Mouse (Mus musculus): ENCODE data around the gene Sass6. TPM values are rescaled to one million over a fixed set of nuclear protein-coding genes. Genes with fewer than 3 reads are reported as not detected.
"Not testable (repeated sequence)": the region's sequence is repeated elsewhere in the genome, so short reads cannot be mapped to it uniquely, and the experiment has no call there.

Sass6 gene
- total RNA-seq, 1 experiment from 2014 or later, result 4.7 TPM

DNA sequence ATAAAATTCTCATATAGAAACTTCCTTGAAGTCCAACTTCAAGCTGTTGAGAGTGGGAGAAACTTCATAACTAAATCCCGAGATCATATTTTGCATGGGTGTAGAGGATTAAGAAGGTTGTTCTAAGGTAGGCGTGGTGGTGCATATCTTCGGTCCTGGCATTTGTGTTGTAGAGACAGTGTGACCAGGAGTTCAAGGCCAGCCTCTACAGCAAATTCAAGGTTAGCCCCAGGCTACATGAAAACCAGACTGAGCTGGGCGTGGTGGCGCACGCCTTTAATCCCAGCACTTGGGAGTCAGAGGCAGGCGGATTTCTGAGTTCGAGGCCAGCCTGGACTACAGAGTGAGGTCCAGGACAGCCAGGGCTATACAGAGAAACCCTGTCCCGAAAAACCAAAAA lies 69.5 kb downstream of the Sass6 start:
- not testable (repeated sequence) for DNase-seq

Other genes with a start within 250 kb of the Sass6 start
- 14.3 and 18.3 TPM in 2 replicates for gene Cdc14a, start 170.9 kb upstream of the Sass6 start, total RNA-seq (2021)
- 29.5 and 35.1 TPM in 2 replicates for gene Rtca, start 86.8 kb upstream of the Sass6 start, total RNA-seq (2021)
- gene Dbt, start 81.9 kb upstream of the Sass6 start, total RNA-seq (2021), result 71.6 and 76.0 TPM in 2 replicates
- gene Lrrc39, start 32.0 kb upstream of the Sass6 start, total RNA-seq (2021), result 0.91 and 1.4 TPM in 2 replicates
- gene Trmt13, start 19.6 kb downstream of the Sass6 start, total RNA-seq (2021), result 17.9 and 18.9 TPM in 2 replicates
- gene Mfsd14a, start 67.7 kb downstream of the Sass6 start, total RNA-seq (2021), result 60.3 and 68.2 TPM in 2 replicates
- 0.61 TPM in 1 of 2 replicates, not detected in the other for gene Gm43191, start 86.3 kb downstream of the Sass6 start, total RNA-seq (2021)
- 24.5 and 29.5 TPM in 2 replicates for gene Slc35a3, start 117.8 kb downstream of the Sass6 start, total RNA-seq (2021)
- 50.5 and 57.7 TPM in 2 replicates for gene Agl, start 213.2 kb downstream of the Sass6 start, total RNA-seq (2021)